Mouse (Mus musculus): ENCODE data around the gene Fgfr3. TPM values are rescaled to one million over a fixed set of nuclear protein-coding genes. Genes with fewer than 3 reads are reported as not detected.

Fgfr3 gene
- polyA plus RNA-seq, 1 experiment from 2014 or later, result 23.1 TPM

DNA sequence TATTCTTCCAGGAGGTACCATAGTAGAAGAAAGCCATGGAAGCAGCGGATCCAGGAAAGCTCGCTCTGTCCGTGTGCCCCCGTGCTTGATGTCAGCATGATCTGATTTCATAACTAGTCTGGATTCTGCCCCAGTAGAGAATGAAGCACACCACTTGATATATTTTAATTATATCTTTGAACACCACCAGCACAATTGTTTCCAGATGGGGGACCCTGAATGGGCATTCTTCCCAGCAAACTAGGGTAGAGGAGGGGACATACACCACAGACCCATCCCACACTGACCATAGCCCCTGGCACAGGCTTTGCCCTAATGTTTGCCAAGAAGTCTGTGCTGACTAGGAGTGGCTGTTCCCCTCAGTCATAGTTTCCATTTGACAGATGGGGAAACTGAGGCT, 36.5 kb upstream of the Fgfr3 start:
- H3K27ac ChIP-seq (replicated peaks; ENCODE audit: low read depth, low read length), result peak overlapping the region; percentile 35; the same call in 1 of the 2 replicates
- no peaks in the 10 kb centered on the region for H3K36me3 ChIP-seq (ENCODE audit: control insufficient read depth, insufficient read depth, low read length)
- no peak overlapping the region for H3K9ac ChIP-seq (ENCODE audit: low read depth, low read length)
- DNase-seq (ENCODE audit: low spot score) (peak; percentile 51), ATAC-seq (ENCODE audit: low read depth) (no peak)
- no peaks in the 10 kb centered on the region for H3K9me3 ChIP-seq (ENCODE audit: control insufficient read depth, low read length)
- H3K4me1 ChIP-seq (ENCODE audit: control insufficient read depth, insufficient read depth, low read length), result peaks cover 16% of the 10 kb centered on the region
- no peak overlapping the region for H3K4me2 ChIP-seq (ENCODE audit: low read depth, low read length)
- WGBS, result 71% methylated on average over 4 of the region's 4 CpGs
- no peaks in the 10 kb centered on the region for H3K27me3 ChIP-seq (replicated peaks; ENCODE audit: control insufficient read depth, insufficient read depth, low read length)
- H3K4me3 ChIP-seq (ENCODE audit: low read depth, low read length), result no peak overlapping the region

DNA sequence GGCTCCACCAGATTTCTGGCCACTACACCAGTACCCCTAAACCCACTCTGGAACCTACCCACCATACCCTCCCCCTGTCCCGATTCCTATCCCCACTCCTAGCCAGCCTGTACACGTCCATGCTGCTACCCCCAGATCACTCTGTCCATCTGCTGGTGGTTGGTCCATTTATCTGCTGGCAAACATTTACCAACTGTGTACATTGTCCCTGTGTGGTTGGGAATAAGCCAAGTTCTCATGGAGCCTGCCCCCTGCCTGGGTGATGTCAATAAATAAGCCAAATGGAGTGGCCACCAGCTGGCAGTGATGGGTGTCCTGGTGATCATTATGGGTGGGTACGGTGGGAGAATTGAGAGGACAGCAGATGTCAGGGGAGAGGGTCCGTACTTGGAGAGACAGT, 34.3 kb upstream of the Fgfr3 start:
- no peaks in the 10 kb centered on the region for H3K9me3 ChIP-seq (ENCODE audit: control insufficient read depth, low read length)
- WGBS, result 75% methylated on average over 4 of the region's 4 CpGs
- peaks cover 23% of the 10 kb centered on the region for H3K4me1 ChIP-seq (ENCODE audit: control insufficient read depth, insufficient read depth, low read length)
- no peaks in the 10 kb centered on the region for H3K36me3 ChIP-seq (ENCODE audit: control insufficient read depth, insufficient read depth, low read length)
- no peaks in the 10 kb centered on the region for H3K27me3 ChIP-seq (replicated peaks; ENCODE audit: control insufficient read depth, insufficient read depth, low read length)
- no peak overlapping the region for H3K4me2 ChIP-seq (ENCODE audit: low read depth, low read length)
- no peak for DNase-seq (ENCODE audit: low spot score)
- H3K9ac ChIP-seq (ENCODE audit: low read depth, low read length), result no peak overlapping the region
- H3K4me3 ChIP-seq (ENCODE audit: low read depth, low read length), result no peak overlapping the region
- H3K27ac ChIP-seq (replicated peaks; ENCODE audit: low read depth, low read length), result no peak overlapping the region
- ATAC-seq (ENCODE audit: low read depth), result no peak

DNA sequence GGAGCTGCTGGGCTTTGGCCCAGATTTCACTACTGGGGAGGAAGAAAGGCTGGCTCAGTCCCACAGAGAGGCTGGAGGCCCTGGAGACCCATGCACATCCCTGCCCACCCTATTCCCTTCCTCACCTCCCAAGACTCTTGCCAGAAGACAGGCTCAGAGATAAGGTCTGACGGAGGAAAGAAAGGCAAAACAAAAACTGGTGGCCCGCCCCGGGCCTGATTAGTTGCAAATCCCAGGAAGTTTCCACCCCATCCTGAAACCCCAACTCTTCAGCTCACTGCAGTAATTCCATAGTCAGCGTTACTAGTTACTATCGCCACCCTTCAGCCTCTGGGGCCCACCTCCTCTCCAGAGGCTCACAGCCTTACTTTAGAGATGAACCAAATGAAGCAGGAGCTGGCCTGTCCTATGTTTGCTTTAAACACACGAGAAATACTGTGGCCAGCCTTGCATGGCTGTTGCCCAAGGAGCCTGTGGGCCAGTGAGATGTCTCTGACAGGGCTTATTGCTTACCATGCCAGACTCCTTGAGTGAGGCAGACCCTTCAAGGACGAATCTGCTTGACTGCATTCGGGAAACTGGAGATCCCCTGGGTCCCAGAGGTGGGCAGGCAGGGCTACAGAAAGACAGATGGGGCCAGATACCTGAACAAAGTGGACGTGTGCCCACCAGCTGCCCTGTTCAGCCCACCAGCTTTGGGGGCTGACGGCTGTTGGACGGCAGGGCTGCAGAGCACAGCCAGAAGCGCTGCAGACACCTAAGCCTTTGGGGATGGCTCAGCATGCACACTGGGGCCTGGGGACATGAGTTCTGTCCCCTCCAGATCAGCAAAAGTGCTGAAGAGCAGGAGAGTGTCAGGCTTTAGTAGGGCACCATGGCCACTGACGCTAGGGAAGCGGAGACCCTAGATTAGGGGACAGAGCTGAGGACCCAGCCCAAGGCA, 32.9 kb upstream of the Fgfr3 start:
- DNase-seq (ENCODE audit: low spot score), result no peak
- 53% methylated on average over 14 of the region's 14 CpGs for WGBS
- H3K9ac ChIP-seq (ENCODE audit: low read depth, low read length), result peak overlapping the region; percentile 25; the same call in 1 of the 2 replicates
- no peak for ATAC-seq (ENCODE audit: low read depth)
- H3K4me1 ChIP-seq (ENCODE audit: control insufficient read depth, insufficient read depth, low read length), result peaks cover 35% of the 10 kb centered on the region
- H3K4me3 ChIP-seq (ENCODE audit: low read depth, low read length), result no peak overlapping the region
- H3K36me3 ChIP-seq (ENCODE audit: control insufficient read depth, insufficient read depth, low read length), result no peaks in the 10 kb centered on the region
- H3K27ac ChIP-seq (replicated peaks; ENCODE audit: low read depth, low read length), result peak overlapping the region; percentile 8; the same call in 1 of the 2 replicates
- no peak overlapping the region for H3K4me2 ChIP-seq (ENCODE audit: low read depth, low read length)
- H3K27me3 ChIP-seq (replicated peaks; ENCODE audit: control insufficient read depth, insufficient read depth, low read length), result no peaks in the 10 kb centered on the region
- H3K9me3 ChIP-seq (ENCODE audit: control insufficient read depth, low read length), result no peaks in the 10 kb centered on the region

DNA sequence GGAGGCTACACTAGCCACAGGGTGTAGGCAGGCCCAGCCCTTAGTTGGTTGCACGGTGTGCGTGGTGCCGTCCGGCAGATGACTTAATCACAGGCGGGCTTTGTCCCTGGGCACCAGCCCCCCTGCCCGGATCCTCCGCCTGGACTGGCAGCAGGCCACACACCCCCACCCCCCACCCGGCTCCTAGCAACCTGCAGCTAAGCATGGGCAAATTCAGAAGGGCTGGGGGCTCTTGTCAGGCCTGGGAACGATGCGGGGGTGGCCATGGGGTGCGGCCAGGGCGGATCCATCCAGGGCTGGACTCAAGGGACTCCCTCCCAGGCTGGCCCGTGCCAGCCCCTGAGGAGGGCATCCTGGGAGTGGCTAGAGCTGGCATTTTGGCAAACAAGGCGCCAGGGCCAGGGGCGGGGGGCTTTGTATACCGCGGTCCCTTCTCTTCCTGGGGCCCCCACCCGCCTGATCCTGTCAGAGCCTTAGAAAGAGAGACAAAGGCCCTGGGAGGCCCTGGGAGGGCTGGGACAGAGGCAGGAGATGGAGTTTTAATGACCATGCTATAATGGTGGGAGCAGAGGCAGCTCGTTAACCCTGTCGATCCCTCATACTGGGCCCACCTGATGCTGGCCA, 32.1 kb upstream of the Fgfr3 start:
- Histone ChIP-seq H3K9ac (ENCODE audit: low read depth, low read length) (no peak overlapping the region), H3K4me2 (ENCODE audit: low read depth, low read length) (peak overlapping the region; percentile 6; the same call in 1 of the 2 replicates), H3K4me3 (ENCODE audit: low read depth, low read length) (no peak overlapping the region), H3K4me1 (ENCODE audit: control insufficient read depth, insufficient read depth, low read length) (peaks cover 35% of the 10 kb centered on the region), H3K36me3 (ENCODE audit: control insufficient read depth, insufficient read depth, low read length) (no peaks in the 10 kb centered on the region), H3K27ac (replicated peaks; ENCODE audit: low read depth, low read length) (0 out of 2 replicates have a peak overlapping the region, but pooled peaks have one; percentile 8), H3K27me3 (replicated peaks; ENCODE audit: control insufficient read depth, insufficient read depth, low read length) (no peaks in the 10 kb centered on the region), H3K9me3 (ENCODE audit: control insufficient read depth, low read length) (no peaks in the 10 kb centered on the region)
- ATAC-seq (ENCODE audit: low read depth), result 0 out of 2 replicates have a peak, but pooled peaks have one; percentile 31
- DNase-seq (ENCODE audit: low spot score), result no peak
- 53% methylated on average over 18 of the region's 20 CpGs for WGBS

DNA sequence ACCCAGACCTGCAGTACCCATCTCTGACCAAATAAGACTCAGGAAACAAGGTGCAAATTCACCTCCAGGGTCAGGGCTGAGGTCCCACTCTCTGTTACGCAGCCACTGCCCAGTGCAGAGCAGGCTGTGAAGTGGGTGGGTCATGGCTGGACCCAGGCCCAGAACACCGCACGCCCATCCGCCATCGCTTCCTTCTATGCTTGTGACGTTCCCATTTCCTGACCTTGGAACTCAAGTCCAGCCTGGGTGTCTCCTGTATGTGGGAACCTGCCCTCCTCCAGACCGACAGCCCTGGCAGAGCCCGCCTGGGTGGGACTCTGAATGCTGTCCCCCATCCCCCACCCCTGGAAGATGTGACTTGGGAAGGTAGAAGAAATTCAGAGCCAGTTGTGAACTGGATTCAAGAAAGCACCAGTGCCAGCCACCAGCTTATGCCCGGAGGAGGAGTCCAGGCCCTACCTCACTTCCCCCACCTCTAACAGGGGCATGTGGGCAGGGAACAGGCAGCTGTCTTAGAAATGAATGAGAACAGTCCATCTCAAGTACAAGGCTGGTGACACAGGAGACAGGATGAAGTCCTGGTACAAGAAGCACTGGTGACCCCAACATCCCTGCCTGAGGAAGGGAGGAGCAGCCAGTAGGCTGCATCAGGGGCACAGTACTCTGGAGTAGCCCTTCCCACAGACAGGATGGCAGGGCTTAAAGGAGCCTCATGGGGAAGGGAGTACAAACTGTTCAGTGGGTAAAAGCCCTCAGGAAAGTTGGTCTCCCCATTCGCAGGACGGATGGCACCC, 31.4 kb upstream of the Fgfr3 start:
- peaks cover 40% of the 10 kb centered on the region for H3K4me1 ChIP-seq (ENCODE audit: control insufficient read depth, insufficient read depth, low read length)
- no peak overlapping the region for H3K9ac ChIP-seq (ENCODE audit: low read depth, low read length)
- no peaks in the 10 kb centered on the region for H3K36me3 ChIP-seq (ENCODE audit: control insufficient read depth, insufficient read depth, low read length)
- WGBS, result 76% methylated on average over 11 of the region's 11 CpGs
- no peak for ATAC-seq (ENCODE audit: low read depth)
- no peaks in the 10 kb centered on the region for H3K27me3 ChIP-seq (replicated peaks; ENCODE audit: control insufficient read depth, insufficient read depth, low read length)
- H3K9me3 ChIP-seq (ENCODE audit: control insufficient read depth, low read length), result no peaks in the 10 kb centered on the region
- no peak overlapping the region for H3K4me2 ChIP-seq (ENCODE audit: low read depth, low read length)
- no peak overlapping the region for H3K4me3 ChIP-seq (ENCODE audit: low read depth, low read length)
- H3K27ac ChIP-seq (replicated peaks; ENCODE audit: low read depth, low read length), result no peak overlapping the region; the same call in 1 of the 2 replicates
- no peak for DNase-seq (ENCODE audit: low spot score)

DNA sequence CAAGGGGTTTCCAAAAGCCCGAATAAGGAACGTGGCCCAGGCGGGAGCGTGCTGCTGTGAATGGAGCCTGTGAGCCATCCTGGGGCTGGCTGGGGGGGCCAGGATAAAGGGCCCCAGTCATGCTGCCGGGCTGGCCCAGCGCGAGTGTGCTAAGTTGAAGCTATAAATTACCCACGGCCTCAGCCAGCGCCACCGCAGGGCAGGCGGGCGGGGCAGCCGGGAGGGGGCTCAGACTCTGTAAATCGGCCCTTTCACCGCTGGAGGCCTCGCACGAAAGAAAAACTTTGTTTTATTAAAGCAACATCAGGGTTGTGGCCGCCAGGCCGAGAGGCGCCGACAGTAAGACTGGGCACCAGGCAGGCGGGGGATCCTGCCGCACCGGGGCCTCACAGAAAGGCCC, 29.1 kb upstream of the Fgfr3 start:
- WGBS, result 3% methylated on average over 24 of the region's 24 CpGs
- peak; percentile 53 for ATAC-seq (ENCODE audit: low read depth)
- no peaks in the 10 kb centered on the region for H3K36me3 ChIP-seq (ENCODE audit: control insufficient read depth, insufficient read depth, low read length)
- H3K4me3 ChIP-seq (ENCODE audit: low read depth, low read length), result no peak overlapping the region
- H3K9ac ChIP-seq (ENCODE audit: low read depth, low read length), result peak overlapping the region; percentile 43; the same call in 1 of the 2 replicates
- H3K4me2 ChIP-seq (ENCODE audit: low read depth, low read length), result peak overlapping the region; percentile 41
- peak; percentile 86 for DNase-seq (ENCODE audit: low spot score)
- no peaks in the 10 kb centered on the region for H3K9me3 ChIP-seq (ENCODE audit: control insufficient read depth, low read length)
- peak overlapping the region; percentile 89 for H3K27ac ChIP-seq (replicated peaks; ENCODE audit: low read depth, low read length)
- peaks cover 63% of the 10 kb centered on the region for H3K4me1 ChIP-seq (ENCODE audit: control insufficient read depth, insufficient read depth, low read length)
- H3K27me3 ChIP-seq (replicated peaks; ENCODE audit: control insufficient read depth, insufficient read depth, low read length), result no peaks in the 10 kb centered on the region

DNA sequence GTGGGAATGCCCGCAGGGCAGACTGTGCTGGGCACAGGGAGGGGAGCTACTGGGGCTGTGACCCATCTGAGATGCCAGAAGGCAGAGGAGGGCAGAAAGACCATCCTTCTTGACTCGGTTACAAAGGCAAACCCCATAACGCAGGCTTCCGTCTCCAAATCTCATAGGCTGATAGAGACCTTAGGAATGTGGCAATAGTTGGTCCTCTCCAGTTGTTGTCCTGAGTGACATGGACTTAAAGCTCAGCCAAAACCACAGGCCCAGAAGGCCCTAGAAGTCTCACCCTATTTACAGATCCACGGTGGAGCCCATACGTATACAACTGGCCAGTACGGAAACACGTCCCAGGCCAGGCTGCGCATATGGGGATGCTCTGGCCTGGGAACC, 27.0 kb upstream of the Fgfr3 start:
- H3K9ac ChIP-seq (ENCODE audit: low read depth, low read length), result no peak overlapping the region
- no peak overlapping the region for H3K4me3 ChIP-seq (ENCODE audit: low read depth, low read length)
- DNase-seq (ENCODE audit: low spot score) (no peak), ATAC-seq (ENCODE audit: low read depth) (no peak)
- no peaks in the 10 kb centered on the region for H3K9me3 ChIP-seq (ENCODE audit: control insufficient read depth, low read length)
- peak overlapping the region; percentile 83 for H3K27ac ChIP-seq (replicated peaks; ENCODE audit: low read depth, low read length)
- no peaks in the 10 kb centered on the region for H3K27me3 ChIP-seq (replicated peaks; ENCODE audit: control insufficient read depth, insufficient read depth, low read length)
- no peaks in the 10 kb centered on the region for H3K36me3 ChIP-seq (ENCODE audit: control insufficient read depth, insufficient read depth, low read length)
- peak overlapping the region; percentile 94; the same call in 1 of the 2 replicates for H3K4me2 ChIP-seq (ENCODE audit: low read depth, low read length)
- H3K4me1 ChIP-seq (ENCODE audit: control insufficient read depth, insufficient read depth, low read length), result peaks cover 63% of the 10 kb centered on the region
- 63% methylated on average over 9 of the region's 9 CpGs for WGBS

Data from embryonic facial prominence, embryonic 14.5 days (tissue).